Mouse (Mus musculus): ENCODE data around the gene Gm14569.

DNA sequence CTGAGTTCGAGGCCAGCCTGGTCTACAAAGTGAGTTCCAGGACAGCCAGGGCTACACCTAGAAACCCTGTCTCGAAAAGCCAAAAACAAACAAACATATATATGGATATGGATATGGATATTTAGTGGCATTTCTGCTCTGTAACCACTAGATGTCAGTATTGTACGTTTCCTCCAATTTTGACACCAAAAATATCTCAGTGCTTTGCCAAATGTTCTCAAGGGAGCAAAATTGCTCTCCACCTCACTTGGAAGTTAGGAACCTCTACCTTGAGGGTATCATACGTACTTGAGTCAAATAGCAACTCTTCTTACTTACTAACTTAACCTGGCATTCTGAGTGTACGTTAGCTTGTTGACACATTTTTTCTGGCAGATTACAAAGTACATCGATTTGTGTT, 15.2 kb upstream of the Gm14569 start:
- TF ChIP-seq CTCF (IDR thresholded peaks at IDR 0.05; ENCODE audit: control insufficient read depth, insufficient read depth, insufficient read length): no peak
- no peak for TF ChIP-seq MAX (IDR thresholded peaks at IDR 0.05)
- no peak for TF ChIP-seq MYOG (IDR thresholded peaks at IDR 0.05; ENCODE audit: control insufficient read depth, extremely low read depth, insufficient read length)

Measured in C2C12 (cell line).